Mouse (Mus musculus) intestine, embryonic 15.5 days (tissue): ENCODE data around the gene Fmo4. TPM values are rescaled to one million over a fixed set of nuclear protein-coding genes. Genes with fewer than 3 reads are reported as not detected.
"Not testable (repeated sequence)": the region's sequence is repeated elsewhere in the genome, so short reads cannot be mapped to it uniquely, and the experiment has no call there.

Source experiments
- ATAC-seq: fragments of 200-750 bp; cut with Nextera tagmentation; 2 replicates; pipeline ENCODE4 v1.8.0; 2017; ENCODE audit warnings: moderate TSS enrichment, moderate library complexity
- H3K27ac ChIP-seq: fragments of 300-500 bp; sonication (generic); 2 replicates; pipeline ENCODE4 v1.5.1; 2015; ENCODE audit warnings: mild to moderate bottlenecking, inconsistent platforms
- H3K27me3 ChIP-seq: fragments of 300-500 bp; sonication (generic); replicated peaks from 2 replicates; pipeline ENCODE4 v1.6.1; 2015; ENCODE audit warnings: inconsistent platforms
- H3K36me3 ChIP-seq: fragments of 300-500 bp; sonication (generic); 2 replicates; pipeline ENCODE4 v1.6.1; 2015; ENCODE audit warnings: inconsistent platforms
- H3K4me1 ChIP-seq: fragments of 300-500 bp; sonication (generic); replicated peaks from 2 replicates; pipeline ENCODE4 v1.6.1; 2015; ENCODE audit warnings: inconsistent platforms
- H3K4me2 ChIP-seq: fragments of 300-500 bp; sonication (generic); replicated peaks from 2 replicates; pipeline ENCODE4 v1.6.1; 2015; ENCODE audit warnings: mild to moderate bottlenecking, inconsistent platforms
- H3K4me3 ChIP-seq: fragments of 300-500 bp; sonication (generic); replicated peaks from 2 replicates; pipeline ENCODE4 v1.5.1; 2015; ENCODE audit warnings: inconsistent platforms
- H3K9ac ChIP-seq: fragments of 300-500 bp; sonication (generic); 2 replicates; pipeline ENCODE4 v1.6.1; 2015; ENCODE audit warnings: inconsistent platforms
- H3K9me3 ChIP-seq: fragments of 300-500 bp; sonication (generic); 2 replicates; pipeline ENCODE4 v1.6.1; 2016; ENCODE audit warnings: inconsistent platforms
- WGBS: fragments of 180-500 bp; shearing (Covaris S2); methylation state at CpG from one replicate; pipeline ENCODE4 v1.1.7; 2015; 5-methylcytosine and 5-hydroxymethylcytosine counted together
- polyA plus RNA-seq: library from polyadenylated mRNA; unstranded; fragments of >200 nt; fragmentation: Nextera tagmentation; extraction: Ambion mirVana; gene quantifications from 2 replicates; pipeline ENCODE4 v1.2.1, GENCODE M21; 2015

Gene Fmo4
- polyA plus RNA-seq, 1 experiment from 2014 or later, result 6.8 TPM

DNA sequence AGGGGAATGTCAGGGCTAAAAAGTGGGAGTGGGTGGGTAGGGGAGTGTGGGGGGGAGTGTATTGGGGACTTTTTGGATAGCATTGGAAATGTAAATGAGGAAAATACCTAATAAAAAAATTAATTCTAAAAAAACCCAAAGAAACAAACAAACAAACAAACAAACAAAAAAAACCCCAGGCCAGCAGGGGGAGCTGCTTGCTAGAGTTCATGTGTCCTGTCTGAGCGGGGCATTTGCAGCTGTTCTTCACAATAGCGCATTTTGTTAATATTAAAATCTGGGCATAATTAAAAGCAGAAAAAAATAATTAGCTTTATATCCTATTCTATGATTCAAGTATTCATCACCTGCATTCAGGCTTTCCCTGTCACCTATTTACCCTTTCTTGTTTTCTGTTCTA is 32.7 kb downstream of the Fmo4 start:
- WGBS, result 89% methylated on average over 2 of the region's 2 CpGs
- not testable (repeated sequence) for H3K9ac ChIP-seq, H3K27ac ChIP-seq, ATAC-seq, H3K4me1 ChIP-seq, H3K4me3 ChIP-seq, H3K9me3 ChIP-seq, H3K27me3 ChIP-seq, H3K4me2 ChIP-seq, H3K36me3 ChIP-seq

DNA sequence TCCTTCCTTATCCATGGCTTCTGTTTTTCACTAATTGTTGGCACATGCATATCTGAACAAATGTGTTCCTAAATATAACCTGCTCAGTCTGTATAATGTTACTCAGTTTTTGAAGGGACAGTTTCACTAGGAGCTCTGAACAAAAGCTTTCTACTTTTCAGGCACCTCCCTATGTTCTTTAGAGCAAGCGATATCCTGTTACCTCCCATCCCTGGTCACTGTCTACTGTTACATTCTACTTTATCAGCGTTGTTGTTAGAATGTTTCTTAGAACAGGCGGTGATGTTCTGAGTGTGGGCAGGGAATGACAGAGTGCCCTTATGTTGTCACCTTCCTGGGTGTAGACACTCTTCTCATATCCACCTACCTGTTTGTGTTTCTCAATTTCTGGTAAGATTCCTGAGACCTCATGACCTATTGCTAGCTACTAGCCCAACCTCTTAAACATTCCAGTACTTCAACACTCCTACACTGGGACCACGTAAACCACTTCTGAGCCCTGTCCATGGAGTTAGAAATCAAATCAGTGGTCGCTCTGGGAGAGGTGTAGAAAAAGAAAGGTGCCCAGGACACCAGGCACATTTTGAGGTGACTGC is 35.7 kb downstream of the Fmo4 start:
- 83% methylated on average over 5 of the region's 5 CpGs for WGBS
- Histone ChIP-seq H3K36me3 (no peaks in the 10 kb centered on the region), H3K4me3 (no peak overlapping the region), H3K27me3 (no peaks in the 10 kb centered on the region), H3K9me3 (no peaks in the 10 kb centered on the region), H3K27ac (no peak overlapping the region), H3K4me2 (no peak overlapping the region), H3K4me1 (no peaks in the 10 kb centered on the region), H3K9ac (no peak overlapping the region)
- ATAC-seq, result no peak

DNA sequence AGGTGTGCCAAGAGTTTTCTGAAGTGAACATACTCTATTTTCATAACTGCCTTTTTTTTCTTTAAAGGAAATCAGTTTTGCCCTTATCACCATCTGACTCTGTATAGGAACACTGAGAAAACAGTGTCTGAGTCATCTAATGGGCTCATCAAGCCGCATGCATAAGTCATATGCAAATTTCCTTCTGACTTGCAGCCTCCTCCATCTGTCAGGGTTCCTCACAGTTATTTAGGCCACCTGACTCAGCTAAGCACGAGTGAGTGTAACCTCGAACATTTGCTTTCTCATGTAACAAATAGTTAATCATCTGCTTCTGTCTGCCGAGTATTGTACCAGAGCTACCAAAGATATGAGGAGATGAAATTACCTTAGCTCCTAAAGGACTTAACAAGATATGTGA is 40.1 kb downstream of the Fmo4 start:
- no peak overlapping the region for H3K4me3 ChIP-seq
- WGBS, result 59% methylated on average over 4 of the region's 4 CpGs
- no peaks in the 10 kb centered on the region for H3K27me3 ChIP-seq
- H3K36me3 ChIP-seq, result no peaks in the 10 kb centered on the region
- no peak for ATAC-seq
- H3K9me3 ChIP-seq, result no peaks in the 10 kb centered on the region
- H3K4me2 ChIP-seq, result no peak overlapping the region
- H3K27ac ChIP-seq, result no peak overlapping the region
- H3K9ac ChIP-seq, result no peak overlapping the region
- no peaks in the 10 kb centered on the region for H3K4me1 ChIP-seq

DNA sequence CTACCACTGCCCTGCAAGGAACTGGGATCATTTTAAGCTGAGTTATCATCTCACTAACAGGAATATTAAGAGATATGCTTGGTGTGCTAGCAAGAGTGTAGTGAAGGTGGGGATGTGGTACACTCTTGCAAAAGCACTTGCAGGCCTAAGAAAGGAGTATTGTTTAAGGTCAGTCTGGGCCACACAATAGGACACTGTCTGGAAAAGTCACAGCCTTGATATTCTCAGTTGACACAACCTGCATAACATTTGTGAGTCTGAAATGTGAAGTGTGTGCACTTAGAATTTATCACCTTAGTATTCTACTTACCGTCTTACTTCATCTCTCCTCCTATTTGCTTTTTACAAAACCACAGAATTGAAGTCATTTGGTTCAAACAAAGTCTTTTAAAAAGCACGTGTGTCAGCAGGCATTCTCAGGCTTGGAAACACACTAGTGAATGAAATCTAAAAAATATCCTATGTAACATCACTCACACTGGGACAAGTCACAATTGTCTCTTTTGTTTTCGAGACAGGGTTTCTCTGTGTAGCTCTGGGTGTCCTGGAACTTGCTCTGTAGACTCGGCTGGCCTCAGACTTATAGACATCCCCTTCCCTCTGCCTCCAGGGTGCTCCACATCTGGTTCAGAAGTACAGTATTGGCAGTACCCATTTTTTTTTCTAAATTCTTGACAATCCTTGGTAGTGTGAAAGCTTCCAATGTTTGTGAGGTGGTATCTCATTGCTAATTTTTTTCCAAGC is 42.0 kb downstream of the Fmo4 start:
- Histone ChIP-seq H3K9ac (no peak overlapping the region), H3K9me3 (no peaks in the 10 kb centered on the region), H3K27me3 (no peaks in the 10 kb centered on the region), H3K36me3 (no peaks in the 10 kb centered on the region), H3K4me1 (no peaks in the 10 kb centered on the region), H3K4me2 (no peak overlapping the region), H3K27ac (no peak overlapping the region), H3K4me3 (no peak overlapping the region)
- WGBS, result 68% methylated on average over 4 of the region's 4 CpGs
- ATAC-seq, result no peak

DNA sequence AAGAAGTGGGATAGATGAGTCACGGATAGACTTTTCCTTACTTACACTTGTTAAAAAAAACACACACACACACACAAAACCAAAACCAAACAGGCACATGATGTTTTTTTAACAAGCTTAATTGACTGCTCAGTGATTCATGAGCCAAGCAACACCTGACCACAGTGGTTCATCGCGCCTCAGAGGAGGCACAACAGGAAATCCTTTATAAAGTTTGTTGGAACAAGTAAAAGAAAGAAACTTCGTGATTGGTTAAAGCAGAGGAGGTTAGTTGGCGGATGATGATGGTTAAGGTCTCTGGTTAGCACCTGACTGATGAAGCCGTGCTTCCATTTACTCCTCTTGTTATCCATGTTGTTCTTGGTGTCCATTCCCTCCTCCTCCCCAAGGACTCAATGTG is 61.8 kb downstream of the Fmo4 start:
- WGBS, result 87% methylated on average over 6 of the region's 6 CpGs
- no peak overlapping the region for H3K27ac ChIP-seq
- ATAC-seq, result no peak
- H3K4me2 ChIP-seq, result no peak overlapping the region
- no peaks in the 10 kb centered on the region for H3K36me3 ChIP-seq
- no peaks in the 10 kb centered on the region for H3K27me3 ChIP-seq
- no peak overlapping the region for H3K4me3 ChIP-seq
- no peaks in the 10 kb centered on the region for H3K9me3 ChIP-seq
- H3K9ac ChIP-seq, result no peak overlapping the region
- no peaks in the 10 kb centered on the region for H3K4me1 ChIP-seq

DNA sequence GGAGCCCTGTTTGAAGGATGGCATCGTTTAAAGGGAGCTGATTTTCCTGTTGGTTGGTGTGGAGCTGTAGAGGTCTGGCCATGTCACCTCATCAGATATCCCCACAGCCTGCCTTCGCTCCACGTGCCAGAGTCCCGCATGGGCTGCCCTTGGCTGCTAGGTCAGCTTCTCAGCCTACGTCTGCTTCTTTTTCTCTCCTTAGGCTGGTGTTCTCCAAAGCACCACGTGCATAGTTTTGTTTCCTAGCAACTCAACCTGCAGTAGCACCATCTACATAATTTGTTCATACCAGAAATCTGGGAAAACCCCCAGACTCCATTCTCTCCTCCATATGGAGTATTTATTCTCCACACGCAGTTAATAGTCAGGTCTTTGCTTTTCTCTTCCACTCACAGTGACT is 64.2 kb downstream of the Fmo4 start:
- Histone ChIP-seq H3K4me3 (no peak overlapping the region), H3K4me2 (no peak overlapping the region), H3K27ac (no peak overlapping the region), H3K4me1 (no peaks in the 10 kb centered on the region), H3K9me3 (no peaks in the 10 kb centered on the region), H3K27me3 (no peaks in the 10 kb centered on the region), H3K9ac (no peak overlapping the region), H3K36me3 (no peaks in the 10 kb centered on the region)
- ATAC-seq, result no peak
- WGBS, result 56% methylated on average over 7 of the region's 7 CpGs

DNA sequence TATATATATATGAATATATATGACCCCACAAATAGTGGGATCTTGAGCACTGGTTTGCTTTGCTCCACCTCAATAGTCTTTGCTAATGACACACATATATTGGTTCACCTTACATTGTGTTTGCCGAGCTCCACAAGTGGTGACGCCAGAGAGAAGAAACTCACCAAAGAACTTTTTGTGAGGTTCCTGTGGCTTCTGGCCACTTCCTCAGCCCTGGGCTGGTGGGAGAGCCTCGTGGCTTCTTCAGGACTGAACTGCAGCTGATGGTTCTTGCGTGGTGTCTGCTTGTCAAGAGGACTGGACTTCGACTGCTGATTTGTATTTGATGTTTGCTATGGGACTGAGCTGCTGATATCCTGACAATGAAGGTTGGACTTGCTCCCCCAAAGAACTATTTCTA is 65.0 kb downstream of the Fmo4 start:
- H3K27ac ChIP-seq, result no peak overlapping the region
- no peaks in the 10 kb centered on the region for H3K9me3 ChIP-seq
- H3K4me2 ChIP-seq, result no peak overlapping the region
- no peaks in the 10 kb centered on the region for H3K27me3 ChIP-seq
- WGBS, result 77% methylated on average over 5 of the region's 5 CpGs
- H3K4me1 ChIP-seq, result no peaks in the 10 kb centered on the region
- H3K36me3 ChIP-seq, result no peaks in the 10 kb centered on the region
- no peak overlapping the region for H3K4me3 ChIP-seq
- H3K9ac ChIP-seq, result no peak overlapping the region
- no peak for ATAC-seq

Other genes with a start within 250 kb of the Fmo4 start
- gene Vamp4, start 243.5 kb downstream of the Fmo4 start, polyA plus RNA-seq, result 45.1 and 53.4 TPM in 2 replicates
- gene Myoc, start 174.8 kb downstream of the Fmo4 start, polyA plus RNA-seq, result 0.10 and 0.21 TPM in 2 replicates
- not detected in 2 replicates for gene Myocos, start 155.8 kb downstream of the Fmo4 start, polyA plus RNA-seq
- gene Prrc2c, start 73.4 kb downstream of the Fmo4 start, polyA plus RNA-seq, result 130 and 139 TPM in 2 replicates
- 16.9 and 20.4 TPM in 2 replicates for gene Fmo1, start 52.6 kb upstream of the Fmo4 start, polyA plus RNA-seq
- 2.5 and 2.9 TPM in 2 replicates for gene Fmo2, start 84.8 kb upstream of the Fmo4 start, polyA plus RNA-seq
- gene Fmo6, start 123.5 kb upstream of the Fmo4 start, polyA plus RNA-seq, result not detected in 2 replicates
- not detected in 2 replicates for gene Fmo3, start 170.6 kb upstream of the Fmo4 start, polyA plus RNA-seq